Mouse (Mus musculus) MN1 (cell line): ENCODE measurements at regions not wholly inside any gene's neighbourhood (a gene's known extent, or its start where the extent isn't known, plus 50 kb on each side); places are given as distances from the start of the nearest gene placed in this dataset.
A peak's percentile ranks its signal among the peaks of the same experiment; 100 is the strongest.

Experiments used
- DNase-seq: peaks from one replicate; pipeline ENCODE4 v3.0.0-alpha.2; 2016; ENCODE audit warnings: low spot score

GRCm38 (mm10) chrX:166971721-166972120, 237.4 kb downstream of the Tmsb4x start:
- DNase-seq: peak; percentile 7

- no peak for DNase-seq
Observed at GRCm38 (mm10) chrX:166964656-166965582, 244.2 kb downstream of the Tmsb4x start.

GRCm38 (mm10) chrX:166952528-166953189, 256.5 kb downstream of the Tmsb4x start:
- no peak for DNase-seq

GRCm38 (mm10) chrX:166951011-166951410, 258.1 kb downstream of the Tmsb4x start:
- no peak for DNase-seq

- no peak for DNase-seq
Observed at GRCm38 (mm10) chrX:166945915-166946314, 263.2 kb downstream of the Tmsb4x start.

GRCm38 (mm10) chrX:166945476-166945875, 263.6 kb downstream of the Tmsb4x start:
- DNase-seq: no peak

GRCm38 (mm10) chrX:166933766-166934165, 275.3 kb downstream of the Tmsb4x start:
- no peak for DNase-seq

- no peak for DNase-seq
Observed at GRCm38 (mm10) chrX:166932472-166932871, 276.6 kb downstream of the Tmsb4x start.

GRCm38 (mm10) chrX:166931048-166931447, 278.1 kb downstream of the Tmsb4x start:
- DNase-seq: no peak

- DNase-seq: no peak
Observed at GRCm38 (mm10) chrX:166929716-166930420, 279.2 kb downstream of the Tmsb4x start.

- no peak for DNase-seq
Observed at GRCm38 (mm10) chrX:166915356-166915953, 293.7 kb downstream of the Tmsb4x start.

GRCm38 (mm10) chrX:166906602-166907001, 302.5 kb downstream of the Tmsb4x start:
- DNase-seq: no peak

GRCm38 (mm10) chrX:166900761-166901160, 308.4 kb downstream of the Tmsb4x start:
- DNase-seq: no peak

GRCm38 (mm10) chrX:166895199-166895598, 309.7 kb upstream of the Egfl6 start:
- DNase-seq: no peak

- no peak for DNase-seq
Observed at GRCm38 (mm10) chrX:166886417-166886816, 300.9 kb upstream of the Egfl6 start.

GRCm38 (mm10) chrX:166869515-166869914, 284.0 kb upstream of the Egfl6 start:
- DNase-seq: no peak

GRCm38 (mm10) chrX:166867692-166868091, 282.2 kb upstream of the Egfl6 start:
- no peak for DNase-seq
